Mouse (Mus musculus): ENCODE measurements around the gene Majin.

Gene Majin

GRCm38 (mm10) chr19:6264945-6265344 lies 80.8 kb downstream of the Majin start:
- no peak for DNase-seq

DNA sequence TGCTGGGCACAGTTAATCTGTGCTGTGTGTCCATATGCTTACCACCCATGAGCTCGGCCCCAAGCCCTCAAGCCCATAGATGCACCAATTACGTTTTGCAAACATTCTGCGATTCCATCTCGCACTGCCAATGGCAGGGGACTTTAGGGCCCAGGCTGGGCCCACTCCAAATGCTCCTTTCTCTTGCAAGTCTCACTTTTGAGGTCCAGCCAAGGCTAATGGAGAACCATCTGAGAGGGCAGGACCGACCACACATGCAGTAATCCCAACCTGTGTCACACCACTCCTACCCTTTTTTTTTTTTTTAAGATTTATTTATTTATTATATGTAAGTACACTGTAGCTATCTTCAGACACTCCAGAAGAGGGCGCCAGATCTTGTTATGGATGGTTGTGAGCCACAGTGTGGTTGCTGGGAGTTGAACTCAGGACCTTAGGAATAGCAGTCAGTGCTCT lies 81.6 kb downstream of the Majin start:
- no peak for DNase-seq

- peak in 1 of 2 experiments; percentile 36 for DNase-seq
Measured at GRCm38 (mm10) chr19:6267306-6268169, 83.3 kb downstream of the Majin start.

GRCm38 (mm10) chr19:6268170-6268528 lies 84.0 kb downstream of the Majin start:
- peak; percentile 93 to 94 for DNase-seq

- no peak for DNase-seq
Measured at GRCm38 (mm10) chr19:6268670-6269132, 84.5 kb downstream of the Majin start.

GRCm38 (mm10) chr19:6269798-6270475 lies 85.7 kb downstream of the Majin start:
- no peak for DNase-seq

- no peak for DNase-seq
Measured at GRCm38 (mm10) chr19:6270661-6271060, 86.5 kb downstream of the Majin start.

DNA sequence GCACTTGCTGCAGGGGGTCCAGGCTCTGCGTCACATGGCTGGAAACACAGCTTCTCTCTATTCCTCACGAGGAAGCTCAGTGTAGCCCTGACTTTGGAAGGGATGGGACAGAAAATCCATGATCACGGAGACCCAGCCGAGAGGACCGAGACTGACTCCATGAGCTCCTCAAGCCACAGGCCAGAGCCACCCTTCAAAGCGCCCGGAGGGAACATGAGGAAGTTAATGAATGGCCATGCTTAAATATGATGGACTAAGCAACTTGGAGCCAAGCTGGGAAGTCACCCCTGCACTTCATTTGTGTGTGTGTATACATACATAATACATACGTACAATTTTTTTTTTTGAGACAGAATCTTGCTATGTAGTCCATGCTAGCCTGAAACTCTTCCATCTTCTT lies 87.0 kb downstream of the Majin start:
- peak in 1 of 2 experiments; percentile 49 for DNase-seq

DNA sequence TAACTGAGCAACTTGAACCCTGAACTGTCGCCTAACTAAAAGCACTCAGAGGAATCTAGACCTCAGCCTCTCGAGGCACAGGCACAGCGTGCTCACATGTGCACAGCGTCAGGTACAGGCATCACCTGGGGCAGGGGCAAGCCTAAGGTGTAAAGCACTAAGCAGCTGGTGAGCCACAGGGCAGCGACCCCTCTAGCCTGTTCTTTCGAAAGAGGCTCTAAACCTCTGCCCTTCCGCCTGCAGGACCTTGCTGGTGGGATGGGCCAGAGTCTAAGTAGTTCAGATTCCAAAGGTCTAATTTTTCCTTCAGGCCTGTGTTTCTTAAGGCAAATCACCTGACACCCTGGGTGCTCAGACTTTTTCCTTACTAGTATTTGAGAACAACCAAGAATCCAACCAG lies 87.9 kb downstream of the Majin start:
- peak; percentile 24 to 62 for DNase-seq

DNA sequence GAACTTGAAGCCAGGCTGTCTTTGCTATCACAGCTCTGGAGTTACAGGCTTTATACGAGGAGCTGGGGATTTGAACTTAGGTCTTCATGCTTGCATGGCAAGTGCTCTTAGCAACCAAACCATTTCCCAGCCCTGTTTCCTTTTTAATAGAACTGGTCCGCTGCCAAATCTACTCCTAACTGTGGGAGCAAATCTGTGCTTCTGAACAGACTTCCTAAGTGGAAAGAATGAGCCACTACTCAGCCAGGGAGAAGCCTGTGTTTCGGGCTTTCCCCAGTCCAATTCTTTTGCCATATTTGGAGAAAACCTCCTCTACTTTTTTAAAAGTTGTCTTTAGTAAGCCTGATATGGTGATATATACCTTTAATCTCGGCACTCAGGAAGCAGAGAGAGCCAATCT lies 88.5 kb downstream of the Majin start:
- DNase-seq: no peak

GRCm38 (mm10) chr19:6273592-6273991 lies 89.4 kb downstream of the Majin start:
- no peak for DNase-seq

Measured in kidney, postnatal 4 days (tissue).